Mouse (Mus musculus) lung, postnatal 14 days (tissue): Measurements from ENCODE around the gene Tex30.
A peak's percentile ranks its signal among the peaks of the same experiment; 100 is the strongest.

Source experiments
- DNase-seq: peaks from one replicate; pipeline ENCODE4 v3.0.0; 2021

The Tex30 gene

GRCm38 (mm10) chr1:44041797-44042554, 60.3 kb downstream of the Tex30 start:
- DNase-seq: peak; percentile 72
